32 mouse cellular contexts compared by ENCODE assay signal in the genomic region with DNA sequence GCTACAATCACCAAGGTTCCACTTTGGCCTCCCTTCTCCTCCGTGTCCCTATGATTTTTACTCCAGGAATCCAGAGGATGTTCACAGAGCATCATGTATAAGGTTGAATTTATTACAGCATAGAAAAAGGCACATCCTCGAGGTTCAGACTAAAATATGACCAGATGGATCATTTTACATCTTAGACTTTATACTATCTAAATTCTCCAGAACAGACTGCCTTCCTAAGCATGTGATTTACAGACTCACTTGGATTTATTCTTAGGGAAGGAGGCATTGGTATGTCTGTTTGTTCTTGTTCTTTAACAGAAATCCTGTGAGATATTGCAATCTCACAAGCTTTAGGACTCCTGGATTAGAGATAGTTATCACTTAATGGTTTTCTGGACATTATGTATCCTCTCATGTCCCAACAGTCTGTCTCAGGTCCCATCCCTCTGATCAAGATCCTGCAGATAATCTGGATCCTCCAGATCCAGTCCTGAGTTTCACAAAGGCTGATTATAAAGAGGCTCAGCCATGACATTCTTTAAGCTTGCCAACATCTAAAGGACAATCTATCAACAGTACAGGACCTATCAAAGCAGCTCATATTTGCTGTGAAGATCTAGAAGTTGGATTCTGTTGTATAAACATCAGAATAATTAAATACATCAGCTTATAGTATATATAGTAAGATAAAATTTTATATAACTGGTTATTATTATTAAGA.
A peak's percentile ranks its signal among the peaks of the same experiment; 100 is the strongest.
DNase-seq lines count a peak whose midpoint lies in the region; ATAC-seq and TF ChIP-seq lines count a peak whose summit lies in the region.
"Had no signal": no experiment of that assay in that cellular context is flagged by ENCODE, and none has a peak within 500 bp of the region (broad histone marks: within the 10 kb centered on the region; RNA-seq: fewer than 3 reads in every experiment).

No protein-coding gene starts in this region.

- H3K9ac ChIP-seq in forebrain, postnatal 0 days, result no peak overlapping the region
- no peak overlapping the region for H3K9ac ChIP-seq in forebrain, embryonic 15.5 days (replicated peaks)
- no peak overlapping the region for H3K9ac ChIP-seq in kidney, postnatal 0 days (ENCODE audit: low read depth, low read length)
- H3K9ac ChIP-seq in kidney, embryonic 14.5 days (ENCODE audit: low read depth, low read length), result no peak overlapping the region
- H3K9ac ChIP-seq in stomach, embryonic 16.5 days (ENCODE audit: low read length), result no peak overlapping the region
- no peak overlapping the region for H3K9ac ChIP-seq in hindbrain, embryonic 11.5 days (ENCODE audit: low read depth, low read length)
- no peak overlapping the region for H3K9ac ChIP-seq in forebrain, embryonic 13.5 days
- H3K9ac ChIP-seq: embryonic facial prominence, embryonic 15.5 days; forebrain, embryonic 12.5 days; heart, embryonic 13.5 days; hindbrain, embryonic 15.5 days; limb, embryonic 12.5 days; liver, embryonic 15.5 days; neural tube, embryonic 12.5 days had no signal

- no peaks in the 10 kb centered on the region for H3K9me3 ChIP-seq in forebrain, postnatal 0 days (ENCODE audit: low read length)
- H3K9me3 ChIP-seq in forebrain, embryonic 15.5 days, result no peaks in the 10 kb centered on the region
- H3K9me3 ChIP-seq in kidney, postnatal 0 days (replicated peaks; ENCODE audit: low read length), result no peaks in the 10 kb centered on the region
- H3K9me3 ChIP-seq in kidney, embryonic 14.5 days (ENCODE audit: control insufficient read depth, low read length), result no peaks in the 10 kb centered on the region
- H3K9me3 ChIP-seq in stomach, embryonic 16.5 days (replicated peaks; ENCODE audit: control insufficient read depth, low read length), result no peaks in the 10 kb centered on the region
- H3K9me3 ChIP-seq in hindbrain, embryonic 11.5 days (ENCODE audit: control insufficient read depth, low read length), result no peaks in the 10 kb centered on the region
- no peaks in the 10 kb centered on the region for H3K9me3 ChIP-seq in forebrain, embryonic 13.5 days (replicated peaks)
- H3K9me3 ChIP-seq: embryonic facial prominence, embryonic 10.5 days; embryonic facial prominence, embryonic 15.5 days; forebrain, embryonic 12.5 days; heart, embryonic 13.5 days; hindbrain, embryonic 15.5 days; limb, embryonic 12.5 days; liver, embryonic 15.5 days; midbrain, embryonic 10.5 days; neural tube, embryonic 12.5 days had no signal

- WGBS in forebrain, postnatal 0 days, result 61% methylated on average over 2 of the region's 2 CpGs
- 79% methylated on average over 2 of the region's 2 CpGs for WGBS in forebrain, embryonic 15.5 days
- 38% methylated on average over 2 of the region's 2 CpGs for WGBS in kidney, postnatal 0 days
- 47% methylated on average over 2 of the region's 2 CpGs for WGBS in kidney, embryonic 14.5 days
- WGBS in stomach, embryonic 16.5 days, result 45% methylated on average over 2 of the region's 2 CpGs
- WGBS in hindbrain, embryonic 11.5 days, result 73% methylated on average over 2 of the region's 2 CpGs
- 68% methylated on average over 2 of the region's 2 CpGs for WGBS in forebrain, embryonic 13.5 days

- H3K4me2 ChIP-seq in forebrain, postnatal 0 days (ENCODE audit: low read depth), result no peak overlapping the region
- H3K4me2 ChIP-seq in forebrain, embryonic 15.5 days (replicated peaks), result no peak overlapping the region
- H3K4me2 ChIP-seq in kidney, postnatal 0 days (ENCODE audit: low read length), result no peak overlapping the region
- H3K4me2 ChIP-seq in kidney, embryonic 14.5 days (replicated peaks; ENCODE audit: low read depth, low read length), result no peak overlapping the region
- H3K4me2 ChIP-seq in stomach, embryonic 16.5 days (ENCODE audit: low read depth, low read length), result no peak overlapping the region
- H3K4me2 ChIP-seq in hindbrain, embryonic 11.5 days (replicated peaks; ENCODE audit: low read depth, low read length), result no peak overlapping the region
- no peak overlapping the region for H3K4me2 ChIP-seq in forebrain, embryonic 13.5 days
- H3K4me2 ChIP-seq: embryonic facial prominence, embryonic 15.5 days; forebrain, embryonic 12.5 days; heart, embryonic 13.5 days; hindbrain, embryonic 15.5 days; limb, embryonic 12.5 days; liver, embryonic 15.5 days; neural tube, embryonic 12.5 days had no signal

- no peak for TF ChIP-seq CTCF in forebrain, postnatal 0 days (IDR thresholded peaks at IDR 0.05; ENCODE audit: low read depth)
- no peak for TF ChIP-seq CTCF in kidney, postnatal 0 days (IDR thresholded peaks at IDR 0.05; ENCODE audit: low read depth)

- peak; percentile 27 for DNase-seq in forebrain, postnatal 0 days
- DNase-seq in kidney, postnatal 0 days (ENCODE audit: low spot score), result peak; percentile 50
- peak; percentile 19 for DNase-seq in brain, adult 2 months (ENCODE audit: low read depth, low spot score)
- DNase-seq in hindbrain, embryonic 11.5 days (ENCODE audit: low spot score), result no peak
- DNase-seq: adrenal gland, adult 2 months; cerebellum, adult 8-10 months; cerebellum, postnatal 25 days; heart, adult 2 months; heart, postnatal 10 days; kidney, postnatal 14 days; lung, postnatal 10 days; thymus, adult 2 months; thymus, postnatal 36 days had no signal

- no peak overlapping the region for H3K27ac ChIP-seq in forebrain, postnatal 0 days (ENCODE audit: low read depth, low read length)
- H3K27ac ChIP-seq in forebrain, embryonic 15.5 days (replicated peaks), result no peak overlapping the region
- no peak overlapping the region for H3K27ac ChIP-seq in kidney, postnatal 0 days
- H3K27ac ChIP-seq in kidney, embryonic 14.5 days (ENCODE audit: low read depth, low read length), result no peak overlapping the region
- H3K27ac ChIP-seq in stomach, embryonic 16.5 days (ENCODE audit: low read length), result peak overlapping the region; percentile 84
- H3K27ac ChIP-seq in hindbrain, embryonic 11.5 days (ENCODE audit: low read depth, low read length), result no peak overlapping the region
- no peak overlapping the region for H3K27ac ChIP-seq in forebrain, embryonic 13.5 days
- H3K27ac ChIP-seq: embryonic facial prominence, embryonic 10.5 days; embryonic facial prominence, embryonic 15.5 days; forebrain, embryonic 12.5 days; heart, adult 2 months; heart, embryonic 13.5 days; hindbrain, embryonic 15.5 days; left cerebral cortex, adult 2 months; limb, embryonic 12.5 days; liver, embryonic 15.5 days; midbrain, embryonic 10.5 days; neural tube, embryonic 12.5 days had no signal

- no peaks in the 10 kb centered on the region for H3K27me3 ChIP-seq in forebrain, postnatal 0 days (ENCODE audit: insufficient read depth, low read length)
- no peaks in the 10 kb centered on the region for H3K27me3 ChIP-seq in forebrain, embryonic 15.5 days
- no peaks in the 10 kb centered on the region for H3K27me3 ChIP-seq in kidney, postnatal 0 days (ENCODE audit: insufficient read depth, low read length)
- no peaks in the 10 kb centered on the region for H3K27me3 ChIP-seq in kidney, embryonic 14.5 days (ENCODE audit: control insufficient read depth, insufficient read depth, low read length)
- H3K27me3 ChIP-seq in stomach, embryonic 16.5 days (ENCODE audit: control insufficient read depth, insufficient read depth, low read length), result no peaks in the 10 kb centered on the region
- H3K27me3 ChIP-seq in hindbrain, embryonic 11.5 days (ENCODE audit: control insufficient read depth, insufficient read depth, low read length), result no peaks in the 10 kb centered on the region
- H3K27me3 ChIP-seq in forebrain, embryonic 13.5 days, result no peaks in the 10 kb centered on the region
- H3K27me3 ChIP-seq: CH12.LX; embryonic facial prominence, embryonic 15.5 days; forebrain, embryonic 12.5 days; heart, embryonic 13.5 days; hindbrain, embryonic 15.5 days; limb, embryonic 12.5 days; liver, embryonic 15.5 days; neural tube, embryonic 12.5 days had no signal

- no peak overlapping the region for H3K4me3 ChIP-seq in forebrain, postnatal 0 days (ENCODE audit: low read depth, low read length)
- H3K4me3 ChIP-seq in forebrain, embryonic 15.5 days, result no peak overlapping the region
- H3K4me3 ChIP-seq in kidney, postnatal 0 days (replicated peaks; ENCODE audit: low read depth, low read length), result no peak overlapping the region
- H3K4me3 ChIP-seq in kidney, embryonic 14.5 days (ENCODE audit: low read length), result no peak overlapping the region
- H3K4me3 ChIP-seq in stomach, embryonic 16.5 days (replicated peaks; ENCODE audit: low read length), result no peak overlapping the region
- no peak overlapping the region for H3K4me3 ChIP-seq in hindbrain, embryonic 11.5 days (ENCODE audit: low read depth, low read length)
- no peak overlapping the region for H3K4me3 ChIP-seq in forebrain, embryonic 13.5 days
- H3K4me3 ChIP-seq: embryonic facial prominence, embryonic 10.5 days; embryonic facial prominence, embryonic 15.5 days; forebrain, embryonic 12.5 days; heart, adult 2 months; heart, embryonic 13.5 days; hindbrain, embryonic 15.5 days; left cerebral cortex, adult 2 months; limb, embryonic 12.5 days; liver, embryonic 15.5 days; midbrain, embryonic 10.5 days; myocyte; neural tube, embryonic 12.5 days had no signal

- ATAC-seq in forebrain, postnatal 0 days, result peak; percentile 72
- no peak for ATAC-seq in forebrain, embryonic 15.5 days (replicated peaks)
- ATAC-seq in kidney, postnatal 0 days (replicated peaks; ENCODE audit: low FRiP score, low read depth), result no peak
- ATAC-seq in kidney, embryonic 14.5 days (ENCODE audit: low FRiP score, low TSS enrichment), result no peak
- peak; percentile 56; the same call in 1 of the 2 replicates for ATAC-seq in stomach, embryonic 16.5 days (ENCODE audit: insufficient read depth, low FRiP score)
- no peak for ATAC-seq in hindbrain, embryonic 11.5 days (ENCODE audit: low FRiP score)
- ATAC-seq in forebrain, embryonic 13.5 days, result no peak
- ATAC-seq: activated CD4-positive, CD25-positive, alpha-beta regulatory T cell, adult 4 months; inflammation-experienced regulatory T-cells, adult 6 months; midbrain, embryonic 16.5 days had no signal

- H3K36me3 ChIP-seq in forebrain, postnatal 0 days (ENCODE audit: insufficient read depth), result no peaks in the 10 kb centered on the region
- no peaks in the 10 kb centered on the region for H3K36me3 ChIP-seq in forebrain, embryonic 15.5 days
- no peaks in the 10 kb centered on the region for H3K36me3 ChIP-seq in kidney, postnatal 0 days (ENCODE audit: insufficient read depth, low read length)
- H3K36me3 ChIP-seq in kidney, embryonic 14.5 days (ENCODE audit: control insufficient read depth, insufficient read depth, low read length), result no peaks in the 10 kb centered on the region
- no peaks in the 10 kb centered on the region for H3K36me3 ChIP-seq in stomach, embryonic 16.5 days (ENCODE audit: control insufficient read depth, insufficient read depth, low read length)
- H3K36me3 ChIP-seq in hindbrain, embryonic 11.5 days (ENCODE audit: control insufficient read depth, insufficient read depth, low read length), result no peaks in the 10 kb centered on the region
- H3K36me3 ChIP-seq in forebrain, embryonic 13.5 days (ENCODE audit: poor library complexity, severe bottlenecking), result no peaks in the 10 kb centered on the region
- H3K36me3 ChIP-seq: embryonic facial prominence, embryonic 10.5 days; embryonic facial prominence, embryonic 15.5 days; forebrain, embryonic 12.5 days; heart, embryonic 13.5 days; hindbrain, embryonic 15.5 days; limb, embryonic 12.5 days; liver, embryonic 15.5 days; midbrain, embryonic 10.5 days; neural tube, embryonic 12.5 days had no signal

- no peaks in the 10 kb centered on the region for H3K4me1 ChIP-seq in forebrain, postnatal 0 days (ENCODE audit: insufficient read depth)
- no peaks in the 10 kb centered on the region for H3K4me1 ChIP-seq in forebrain, embryonic 15.5 days
- H3K4me1 ChIP-seq in kidney, postnatal 0 days (replicated peaks; ENCODE audit: insufficient read depth, low read length), result no peaks in the 10 kb centered on the region
- H3K4me1 ChIP-seq in kidney, embryonic 14.5 days (ENCODE audit: control insufficient read depth, insufficient read depth, low read length), result no peaks in the 10 kb centered on the region
- no peaks in the 10 kb centered on the region for H3K4me1 ChIP-seq in stomach, embryonic 16.5 days (ENCODE audit: control insufficient read depth, insufficient read depth, low read length)
- no peaks in the 10 kb centered on the region for H3K4me1 ChIP-seq in hindbrain, embryonic 11.5 days (replicated peaks; ENCODE audit: control insufficient read depth, insufficient read depth, low read length)
- no peaks in the 10 kb centered on the region for H3K4me1 ChIP-seq in forebrain, embryonic 13.5 days
- H3K4me1 ChIP-seq: embryonic facial prominence, embryonic 15.5 days; forebrain, embryonic 12.5 days; hindbrain, embryonic 15.5 days; limb, embryonic 12.5 days; liver, embryonic 15.5 days; neural tube, embryonic 12.5 days had no signal

Comparison
In these comparisons a context has a peak if more than half of its experiments do, and no peak if none do; other contexts are left out.
1. ATAC-seq: peak in forebrain, postnatal 0 days (single experiment) and stomach, embryonic 16.5 days (single experiment); none in forebrain, embryonic 15.5 days (single experiment), kidney, postnatal 0 days (single experiment), kidney, embryonic 14.5 days (single experiment), hindbrain, embryonic 11.5 days (single experiment) and forebrain, embryonic 13.5 days (single experiment).